Mouse (Mus musculus): ENCODE data around the gene Bdh2. TPM values are rescaled to one million over a fixed set of nuclear protein-coding genes. Genes with fewer than 3 reads are reported as not detected.

Bdh2 gene
- total and polyA plus RNA-seq, 2 experiments from 2014 or later = 3.1 to 8.3 TPM

DNA sequence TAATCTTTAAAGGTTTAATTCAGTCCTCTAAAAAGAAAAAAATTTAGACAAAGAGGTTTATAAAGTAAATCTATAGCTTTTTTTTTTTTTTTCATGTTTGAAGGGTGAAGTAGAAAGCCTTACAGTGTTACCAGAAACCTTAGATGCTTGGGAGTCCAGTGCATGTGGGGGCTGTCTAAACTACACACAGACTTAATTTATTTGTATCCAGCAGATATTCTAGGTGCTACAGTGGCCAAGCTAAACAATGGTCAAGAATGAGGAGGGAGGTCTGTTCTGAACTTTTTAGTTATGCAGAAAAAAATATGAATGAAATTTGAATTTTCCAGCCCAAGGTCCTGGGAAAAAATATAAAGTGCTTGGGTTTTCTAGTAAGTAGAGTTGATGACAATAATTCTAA is 26.2 kb upstream of the Bdh2 start:
- H3K9ac ChIP-seq (replicated peaks; ENCODE audit: low read length) = no peak overlapping the region
- DNase-seq (ENCODE audit: low spot score) = no peak
- H3K27me3 ChIP-seq (ENCODE audit: insufficient read depth, low read length) = no peaks in the 10 kb centered on the region
- no peaks in the 10 kb centered on the region for H3K9me3 ChIP-seq (ENCODE audit: low read length)
- H3K4me2 ChIP-seq (ENCODE audit: low read depth, low read length) = no peak overlapping the region
- no peak overlapping the region for H3K4me3 ChIP-seq (ENCODE audit: low read length)
- no peak for ATAC-seq
- H3K27ac ChIP-seq = no peak overlapping the region
- no peaks in the 10 kb centered on the region for H3K4me1 ChIP-seq (ENCODE audit: insufficient read depth, low read length)
- peaks cover 8% of the 10 kb centered on the region; the same call in 1 of the 2 replicates for H3K36me3 ChIP-seq (ENCODE audit: insufficient read depth, low read length)
- no peak for TF ChIP-seq CTCF (IDR thresholded peaks at IDR 0.05; ENCODE audit: low read depth)

DNA sequence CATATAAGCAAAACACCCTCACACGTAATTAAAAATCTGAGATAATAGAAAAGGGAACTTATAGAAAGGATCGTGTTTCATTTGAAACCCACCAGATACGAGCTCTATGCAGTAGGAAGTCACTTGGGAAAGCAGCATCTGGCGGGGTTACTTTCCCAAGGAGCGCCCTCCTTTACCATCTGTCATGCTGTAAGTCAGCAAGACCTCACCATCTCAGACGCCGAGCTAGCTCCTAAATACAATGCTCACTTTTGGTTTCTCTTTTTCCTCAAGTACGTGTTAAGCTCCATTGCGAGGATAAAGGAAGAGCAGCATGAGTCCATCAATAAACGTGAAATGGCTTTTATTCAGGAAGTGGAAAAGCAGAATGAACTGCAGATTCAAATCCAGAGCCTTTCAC is 22.1 kb upstream of the Bdh2 start:
- Histone ChIP-seq H3K36me3 (ENCODE audit: insufficient read depth, low read length) (peaks cover 17% of the 10 kb centered on the region; the same call in 1 of the 2 replicates), H3K4me3 (ENCODE audit: low read length) (no peak overlapping the region), H3K9ac (replicated peaks; ENCODE audit: low read length) (no peak overlapping the region), H3K27ac (no peak overlapping the region), H3K27me3 (ENCODE audit: insufficient read depth, low read length) (no peaks in the 10 kb centered on the region), H3K4me2 (ENCODE audit: low read depth, low read length) (no peak overlapping the region), H3K9me3 (ENCODE audit: low read length) (no peaks in the 10 kb centered on the region), H3K4me1 (ENCODE audit: insufficient read depth, low read length) (no peaks in the 10 kb centered on the region)
- DNase-seq (ENCODE audit: low spot score) = no peak
- no peak for ATAC-seq
- no peak for TF ChIP-seq CTCF (IDR thresholded peaks at IDR 0.05; ENCODE audit: low read depth)
- WGBS = 78% methylated on average over 10 of the region's 10 CpGs

DNA sequence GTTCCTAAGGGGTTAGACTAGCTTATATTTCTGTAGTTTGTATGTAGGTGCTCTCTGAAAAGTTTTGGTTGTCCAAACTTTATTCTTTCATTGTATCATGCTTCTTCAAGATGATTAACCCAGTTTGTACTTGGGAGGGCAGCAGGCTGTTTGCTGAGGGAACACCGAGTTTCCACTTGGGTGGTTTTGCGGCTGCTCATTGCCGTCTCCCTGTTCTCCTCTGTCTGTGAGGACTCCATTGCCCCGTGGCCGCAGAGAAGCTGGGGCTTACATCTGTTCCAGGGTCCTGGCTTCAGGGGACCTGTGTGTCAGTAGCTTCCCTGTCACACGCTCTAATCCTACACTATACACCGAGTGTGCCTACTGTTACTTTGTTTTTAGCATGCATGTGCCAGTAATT is 20.8 kb upstream of the Bdh2 start:
- Histone ChIP-seq H3K4me1 (ENCODE audit: insufficient read depth, low read length) (no peaks in the 10 kb centered on the region), H3K27ac (no peak overlapping the region), H3K9ac (replicated peaks; ENCODE audit: low read length) (no peak overlapping the region), H3K4me2 (ENCODE audit: low read depth, low read length) (no peak overlapping the region), H3K9me3 (ENCODE audit: low read length) (no peaks in the 10 kb centered on the region), H3K36me3 (ENCODE audit: insufficient read depth, low read length) (peaks cover 17% of the 10 kb centered on the region; the same call in 1 of the 2 replicates), H3K27me3 (ENCODE audit: insufficient read depth, low read length) (no peaks in the 10 kb centered on the region), H3K4me3 (ENCODE audit: low read length) (no peak overlapping the region)
- no peak for ATAC-seq
- TF ChIP-seq CTCF (IDR thresholded peaks at IDR 0.05; ENCODE audit: low read depth) = no peak
- DNase-seq (ENCODE audit: low spot score) = no peak
- WGBS = 92% methylated on average over 7 of the region's 7 CpGs

- Histone ChIP-seq H3K4me3 (ENCODE audit: low read length) (no peak overlapping the region), H3K4me2 (ENCODE audit: low read depth, low read length) (no peak overlapping the region), H3K9me3 (ENCODE audit: low read length) (no peaks in the 10 kb centered on the region), H3K36me3 (ENCODE audit: insufficient read depth, low read length) (no peaks in the 10 kb centered on the region), H3K9ac (replicated peaks; ENCODE audit: low read length) (no peak overlapping the region), H3K27me3 (ENCODE audit: insufficient read depth, low read length) (no peaks in the 10 kb centered on the region), H3K27ac (no peak overlapping the region), H3K4me1 (ENCODE audit: insufficient read depth, low read length) (no peaks in the 10 kb centered on the region)
- TF ChIP-seq CTCF (IDR thresholded peaks at IDR 0.05; ENCODE audit: low read depth) = no peak
- 82% methylated on average over 5 of the region's 5 CpGs for WGBS
- DNase-seq (ENCODE audit: low spot score) = no peak
- ATAC-seq = no peak
Measured at GRCm38 (mm10) chr3:135268616-135269015, 12.4 kb upstream of the Bdh2 start.

DNA sequence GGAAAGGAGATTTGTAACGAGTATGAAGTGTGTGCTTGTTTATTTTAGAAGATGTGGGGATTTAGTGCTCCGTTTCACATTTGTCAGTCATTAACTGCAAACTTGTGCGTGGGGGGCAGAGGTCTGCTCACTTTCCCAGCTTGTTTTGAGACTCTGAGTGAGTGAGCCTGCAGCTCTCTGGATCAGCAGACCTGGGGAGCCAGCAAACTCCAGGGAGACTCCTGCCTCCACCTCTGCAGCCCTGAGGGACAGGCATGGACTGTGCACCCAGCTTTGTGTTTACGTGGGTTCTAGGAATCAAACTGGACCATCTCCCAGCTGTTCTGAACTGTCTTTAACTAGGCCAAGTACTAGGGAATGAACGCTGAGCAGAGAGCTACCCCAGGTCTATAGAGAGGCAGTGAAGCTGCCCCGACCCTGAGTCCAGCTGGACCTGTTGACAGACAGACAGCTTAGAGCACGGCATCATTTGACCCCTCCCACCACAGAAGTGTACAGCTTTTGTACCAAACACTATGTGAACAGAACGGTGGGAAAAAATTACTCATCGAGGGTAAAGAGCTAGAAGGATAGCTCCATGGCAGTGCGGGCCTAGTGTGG is 11.5 kb upstream of the Bdh2 start:
- no peaks in the 10 kb centered on the region for H3K36me3 ChIP-seq (ENCODE audit: insufficient read depth, low read length)
- no peak overlapping the region for H3K4me2 ChIP-seq (ENCODE audit: low read depth, low read length)
- no peak overlapping the region for H3K4me3 ChIP-seq (ENCODE audit: low read length)
- H3K9ac ChIP-seq (replicated peaks; ENCODE audit: low read length) = no peak overlapping the region
- ATAC-seq (no peak), DNase-seq (ENCODE audit: low spot score) (no peak)
- no peak for TF ChIP-seq CTCF (IDR thresholded peaks at IDR 0.05; ENCODE audit: low read depth)
- no peak overlapping the region for H3K27ac ChIP-seq
- no peaks in the 10 kb centered on the region for H3K4me1 ChIP-seq (ENCODE audit: insufficient read depth, low read length)
- 91% methylated on average over 10 of the region's 10 CpGs for WGBS
- no peaks in the 10 kb centered on the region for H3K27me3 ChIP-seq (ENCODE audit: insufficient read depth, low read length)
- H3K9me3 ChIP-seq (ENCODE audit: low read length) = no peaks in the 10 kb centered on the region

DNA sequence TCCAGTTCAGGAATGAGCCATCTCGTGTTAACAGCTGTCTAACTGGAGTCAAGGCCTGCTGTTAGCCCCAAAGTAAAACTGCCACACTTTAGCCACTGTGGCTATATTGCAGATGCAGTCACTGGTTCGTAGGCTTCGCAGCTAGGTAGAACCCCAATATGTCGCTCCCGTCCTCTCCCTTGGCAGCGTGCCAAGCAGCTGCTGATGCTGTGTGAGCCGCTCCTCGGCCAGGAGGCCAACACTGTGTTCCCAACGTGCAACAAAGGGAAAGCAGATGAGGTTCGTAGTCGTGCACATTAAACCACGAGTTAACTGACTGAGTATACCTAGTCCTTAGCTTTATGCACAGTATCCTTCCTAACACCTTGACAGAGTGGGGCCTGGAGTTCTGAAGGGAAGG is 8.4 kb upstream of the Bdh2 start:
- no peaks in the 10 kb centered on the region for H3K9me3 ChIP-seq (ENCODE audit: low read length)
- no peaks in the 10 kb centered on the region for H3K27me3 ChIP-seq (ENCODE audit: insufficient read depth, low read length)
- 64% methylated on average over 12 of the region's 12 CpGs for WGBS
- no peak overlapping the region for H3K27ac ChIP-seq
- no peak overlapping the region for H3K4me2 ChIP-seq (ENCODE audit: low read depth, low read length)
- peak; percentile 16 for DNase-seq (ENCODE audit: low spot score)
- no peak for TF ChIP-seq CTCF (IDR thresholded peaks at IDR 0.05; ENCODE audit: low read depth)
- no peaks in the 10 kb centered on the region for H3K4me1 ChIP-seq (ENCODE audit: insufficient read depth, low read length)
- no peak overlapping the region for H3K9ac ChIP-seq (replicated peaks; ENCODE audit: low read length)
- ATAC-seq = no peak; the same call in 1 of the 2 replicates
- no peak overlapping the region for H3K4me3 ChIP-seq (ENCODE audit: low read length)
- H3K36me3 ChIP-seq (ENCODE audit: insufficient read depth, low read length) = no peaks in the 10 kb centered on the region

DNA sequence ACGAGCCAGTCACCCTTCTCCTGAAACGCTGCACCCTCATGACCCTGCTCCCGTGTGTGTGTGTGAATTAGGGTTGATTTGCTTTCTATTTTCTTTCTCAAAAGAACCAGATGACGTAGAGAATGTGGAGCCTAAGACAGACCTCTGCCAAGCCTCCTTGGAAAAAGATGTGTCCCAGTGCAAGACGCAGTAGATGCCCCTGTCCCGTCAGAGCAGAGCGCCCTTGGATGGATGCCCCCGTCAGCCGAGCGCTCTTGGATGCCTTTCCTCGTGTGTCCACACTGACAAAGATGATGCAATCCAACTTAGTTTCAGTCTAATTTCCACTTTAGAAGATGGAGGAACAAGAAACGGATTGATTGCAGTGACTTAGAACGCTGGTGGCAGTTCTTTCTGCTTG is 8.0 kb upstream of the Bdh2 start:
- Histone ChIP-seq H3K27me3 (ENCODE audit: insufficient read depth, low read length) (no peaks in the 10 kb centered on the region), H3K9me3 (ENCODE audit: low read length) (no peaks in the 10 kb centered on the region)
- ATAC-seq = no peak

More for the DNA sequence above, 8.0 kb upstream of the Bdh2 start:
- WGBS = 88% methylated on average over 13 of the region's 13 CpGs
- no peak overlapping the region for H3K27ac ChIP-seq
- no peak for DNase-seq (ENCODE audit: low spot score)
- no peak overlapping the region for H3K4me3 ChIP-seq (ENCODE audit: low read length)
- no peaks in the 10 kb centered on the region for H3K4me1 ChIP-seq (ENCODE audit: insufficient read depth, low read length)
- H3K9ac ChIP-seq (replicated peaks; ENCODE audit: low read length) = no peak overlapping the region
- H3K4me2 ChIP-seq (ENCODE audit: low read depth, low read length) = no peak overlapping the region
- TF ChIP-seq CTCF (IDR thresholded peaks at IDR 0.05; ENCODE audit: low read depth) = no peak
- no peaks in the 10 kb centered on the region for H3K36me3 ChIP-seq (ENCODE audit: insufficient read depth, low read length)
